Mouse (Mus musculus) lung, postnatal 0 days (tissue): ENCODE results near the gene Bmp8b.
"Not testable (repeated sequence)": the region's sequence is repeated elsewhere in the genome, so short reads cannot be mapped to it uniquely, and the experiment has no call there.

Source experiments
- CTCF ChIP-seq: IDR thresholded peaks from 2 replicates; pipeline ENCODE4 v1.5.1; 2016; ENCODE audit warnings: antibody characterized with exemption, mild to moderate bottlenecking
- EP300 ChIP-seq: IDR thresholded peaks from 2 replicates; pipeline ENCODE4 v1.6.1; 2016; ENCODE audit warnings: antibody characterized with exemption, mild to moderate bottlenecking, control low read depth

- TF ChIP-seq CTCF, EP300: not testable (repeated sequence)
Observed at GRCm38 (mm10) chr4:123161251-123161650, 56.3 kb downstream of the Bmp8b start.
